Mouse (Mus musculus): ENCODE measurements at regions not wholly inside any gene's neighbourhood (a gene's known extent, or its start where the extent isn't known, plus 50 kb on each side); places are given as distances from the start of the nearest gene placed in this dataset.
"Not testable (repeated sequence)": the region's sequence is repeated elsewhere in the genome, so short reads cannot be mapped to it uniquely, and the experiment has no call there.

DNA sequence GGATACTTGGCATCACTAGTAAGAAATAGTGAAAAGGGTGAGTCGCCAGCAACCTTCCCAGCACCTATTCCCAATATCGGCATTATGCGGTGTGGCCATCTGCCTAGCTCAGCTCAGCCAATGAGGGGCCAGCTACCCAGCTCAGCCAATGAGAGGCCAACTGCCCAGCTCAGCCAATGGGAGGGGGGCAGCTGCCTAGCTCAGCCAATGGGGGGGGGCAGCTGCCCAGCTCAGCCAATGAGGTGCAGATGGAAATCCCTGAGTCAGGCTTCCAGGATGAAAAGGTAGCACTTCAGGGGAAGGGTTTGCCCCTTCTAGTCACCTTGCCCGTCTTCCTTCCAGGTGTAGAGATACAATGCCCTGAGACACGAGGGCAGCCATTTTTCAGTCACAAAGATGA, 144.6 kb upstream of the Ipo5 start:
- ATAC-seq (ENCODE audit: low FRiP score, low read depth) (no peak), DNase-seq (ENCODE audit: low spot score) (no peak)
- 87% methylated on average over 5 of the region's 5 CpGs for whole genome bisulfite sequencing
- Histone ChIP-seq H3K4me2 (replicated peaks; ENCODE audit: low read depth, low read length, severe bottlenecking) (no peak overlapping the region), H3K9me3 (ENCODE audit: control insufficient read depth, low read length) (no peaks in the 10 kb centered on the region), H3K27me3 (ENCODE audit: control insufficient read depth, insufficient read depth, low read length) (no peaks in the 10 kb centered on the region), H3K9ac (ENCODE audit: low read depth, low read length, severe bottlenecking) (no peak overlapping the region), H3K36me3 (ENCODE audit: control insufficient read depth, insufficient read depth, low read length) (no peaks in the 10 kb centered on the region), H3K4me1 (ENCODE audit: control insufficient read depth, insufficient read depth, low read length) (no peaks in the 10 kb centered on the region), H3K4me3 (replicated peaks; ENCODE audit: low read length) (no peak overlapping the region), H3K27ac (replicated peaks; ENCODE audit: low read depth, low read length) (no peak overlapping the region)
- no peak for TF ChIP-seq POLR2A (IDR thresholded peaks at IDR 0.05; ENCODE audit: borderline replicate concordance, extremely low read depth, insufficient read depth, insufficient read length)

- no peak for DNase-seq (ENCODE audit: low spot score)
- no peak for TF ChIP-seq POLR2A (IDR thresholded peaks at IDR 0.05; ENCODE audit: borderline replicate concordance, extremely low read depth, insufficient read depth, insufficient read length)
- Histone ChIP-seq H3K9ac (ENCODE audit: low read depth, low read length, severe bottlenecking) (no peak overlapping the region), H3K36me3 (ENCODE audit: control insufficient read depth, insufficient read depth, low read length) (no peaks in the 10 kb centered on the region), H3K4me3 (replicated peaks; ENCODE audit: low read length) (no peak overlapping the region), H3K4me1 (ENCODE audit: control insufficient read depth, insufficient read depth, low read length) (no peaks in the 10 kb centered on the region), H3K9me3 (ENCODE audit: control insufficient read depth, low read length) (no peaks in the 10 kb centered on the region), H3K4me2 (replicated peaks; ENCODE audit: low read depth, low read length, severe bottlenecking) (no peak overlapping the region), H3K27ac (replicated peaks; ENCODE audit: low read depth, low read length) (no peak overlapping the region), H3K27me3 (ENCODE audit: control insufficient read depth, insufficient read depth, low read length) (no peaks in the 10 kb centered on the region)
- 78% methylated on average over 3 of the region's 3 CpGs for WGBS
- ATAC-seq (ENCODE audit: low FRiP score, low read depth): no peak
Measured at GRCm38 (mm10) chr14:120770579-120770978, 140.4 kb upstream of the Ipo5 start.

DNA sequence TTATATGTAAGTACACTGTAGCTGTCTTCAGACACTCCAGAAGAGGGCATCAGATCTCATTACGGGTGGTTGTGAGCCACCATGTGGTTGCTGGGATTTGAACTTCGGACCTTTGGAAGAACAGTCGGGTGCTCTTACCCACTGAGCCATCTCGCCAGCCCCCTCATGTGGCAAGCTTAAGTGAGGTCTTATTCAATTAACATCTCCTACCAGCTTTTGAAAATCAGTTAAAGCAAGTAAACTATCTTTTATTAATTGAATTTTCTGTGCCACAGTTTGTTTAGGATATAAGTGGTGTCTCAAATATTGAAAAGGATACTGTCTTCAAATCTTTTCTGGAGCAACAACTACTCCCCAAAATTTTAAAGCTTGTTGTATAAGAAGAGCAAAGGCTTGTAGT, 138.0 kb upstream of the Ipo5 start:
- not testable (repeated sequence) for H3K4me2 ChIP-seq (replicated peaks; ENCODE audit: low read depth, low read length, severe bottlenecking); H3K9me3 ChIP-seq (ENCODE audit: control insufficient read depth, low read length); H3K27me3 ChIP-seq (ENCODE audit: control insufficient read depth, insufficient read depth, low read length); H3K4me1 ChIP-seq (ENCODE audit: control insufficient read depth, insufficient read depth, low read length); H3K4me3 ChIP-seq (replicated peaks; ENCODE audit: low read length); H3K9ac ChIP-seq (ENCODE audit: low read depth, low read length, severe bottlenecking); H3K27ac ChIP-seq (replicated peaks; ENCODE audit: low read depth, low read length); DNase-seq (ENCODE audit: low spot score); ATAC-seq (ENCODE audit: low FRiP score, low read depth); H3K36me3 ChIP-seq (ENCODE audit: control insufficient read depth, insufficient read depth, low read length)
- whole genome bisulfite sequencing: 80% methylated on average over 3 of the region's 4 CpGs

DNA sequence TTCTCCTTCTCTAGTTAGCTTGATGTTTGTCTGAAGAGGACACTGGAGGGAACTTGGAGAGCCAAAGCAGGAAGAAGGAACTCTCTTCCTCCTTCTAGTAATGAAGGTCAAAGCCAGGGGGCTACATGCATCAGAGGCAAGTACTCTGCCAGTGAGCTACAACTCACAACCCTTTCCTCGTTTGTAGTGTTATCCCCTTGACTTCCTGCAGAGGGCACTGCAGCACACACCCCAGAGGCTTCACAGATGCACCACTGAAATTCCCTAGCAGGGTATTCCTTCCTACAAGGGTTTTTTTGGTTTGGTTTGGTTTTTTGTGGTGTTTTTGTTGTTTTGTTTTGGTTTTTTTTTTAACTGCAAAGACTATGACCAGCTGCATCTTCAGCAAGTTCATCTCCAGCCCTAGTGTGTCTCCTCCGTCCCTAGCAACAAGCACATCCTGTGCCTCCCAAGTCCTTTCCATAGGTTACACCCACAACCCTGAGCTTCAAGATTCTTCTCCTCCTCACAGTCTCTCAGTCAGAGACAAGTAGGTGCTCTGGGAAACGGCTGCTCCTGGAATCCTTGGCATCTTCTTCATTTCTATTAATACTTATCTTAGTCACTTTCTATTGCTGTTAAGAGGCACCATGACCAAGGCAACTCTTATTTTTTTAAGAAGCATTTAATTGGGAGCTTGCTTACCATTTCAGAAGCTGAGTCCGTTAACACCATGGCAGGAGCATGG, 119.0 kb upstream of the Ipo5 start:
- H3K4me2 ChIP-seq (replicated peaks; ENCODE audit: low read depth, low read length, severe bottlenecking): no peak overlapping the region
- 72% methylated on average over 4 of the region's 4 CpGs for WGBS
- H3K9me3 ChIP-seq (ENCODE audit: control insufficient read depth, low read length): no peaks in the 10 kb centered on the region
- H3K27me3 ChIP-seq (ENCODE audit: control insufficient read depth, insufficient read depth, low read length): no peaks in the 10 kb centered on the region
- no peak for TF ChIP-seq POLR2A (IDR thresholded peaks at IDR 0.05; ENCODE audit: borderline replicate concordance, extremely low read depth, insufficient read depth, insufficient read length)
- H3K4me1 ChIP-seq (ENCODE audit: control insufficient read depth, insufficient read depth, low read length): no peaks in the 10 kb centered on the region
- no peak overlapping the region for H3K27ac ChIP-seq (replicated peaks; ENCODE audit: low read depth, low read length)
- H3K9ac ChIP-seq (ENCODE audit: low read depth, low read length, severe bottlenecking): no peak overlapping the region
- no peak for DNase-seq (ENCODE audit: low spot score)
- no peak for ATAC-seq (ENCODE audit: low FRiP score, low read depth)
- no peak overlapping the region for H3K4me3 ChIP-seq (replicated peaks; ENCODE audit: low read length)
- H3K36me3 ChIP-seq (ENCODE audit: control insufficient read depth, insufficient read depth, low read length): no peaks in the 10 kb centered on the region

DNA sequence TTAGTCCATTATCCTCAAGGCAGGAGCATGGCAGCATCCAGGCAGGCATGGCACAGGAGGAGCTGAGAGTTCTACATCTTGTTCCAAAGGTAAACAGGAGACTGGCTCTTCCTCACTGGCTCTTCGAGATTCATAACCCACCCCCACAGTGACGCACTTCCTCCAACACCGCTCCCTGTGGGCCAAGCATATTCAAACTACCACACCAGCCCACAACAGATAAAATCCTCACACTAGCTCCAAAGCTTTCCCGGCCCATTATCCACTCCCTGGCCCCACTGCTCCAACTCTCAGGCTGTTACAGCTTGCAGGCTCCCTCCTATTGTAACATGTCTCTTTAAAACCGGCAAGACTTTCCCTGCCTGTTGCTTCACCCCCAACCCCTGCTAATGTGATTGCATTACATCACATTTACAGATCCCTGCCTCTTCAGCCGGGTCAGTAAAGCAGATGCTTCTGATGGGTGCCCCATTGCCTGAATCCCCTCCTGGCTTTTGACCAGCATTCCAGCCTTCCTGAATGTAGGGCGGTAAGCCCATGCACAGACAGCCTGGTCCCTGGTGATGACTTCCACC, 113.0 kb upstream of the Ipo5 start:
- Histone ChIP-seq H3K9ac (ENCODE audit: low read depth, low read length, severe bottlenecking) (no peak overlapping the region), H3K36me3 (ENCODE audit: control insufficient read depth, insufficient read depth, low read length) (no peaks in the 10 kb centered on the region), H3K4me1 (ENCODE audit: control insufficient read depth, insufficient read depth, low read length) (no peaks in the 10 kb centered on the region), H3K4me3 (replicated peaks; ENCODE audit: low read length) (no peak overlapping the region), H3K27ac (replicated peaks; ENCODE audit: low read depth, low read length) (no peak overlapping the region), H3K9me3 (ENCODE audit: control insufficient read depth, low read length) (no peaks in the 10 kb centered on the region), H3K4me2 (replicated peaks; ENCODE audit: low read depth, low read length, severe bottlenecking) (no peak overlapping the region), H3K27me3 (ENCODE audit: control insufficient read depth, insufficient read depth, low read length) (no peaks in the 10 kb centered on the region)
- DNase-seq (ENCODE audit: low spot score) (no peak), ATAC-seq (ENCODE audit: low FRiP score, low read depth) (no peak)
- WGBS: 65% methylated on average over 7 of the region's 7 CpGs
- TF ChIP-seq POLR2A (IDR thresholded peaks at IDR 0.05; ENCODE audit: borderline replicate concordance, extremely low read depth, insufficient read depth, insufficient read length): no peak
